ENCODE assay signal across 23 mouse cellular contexts in the genomic region with DNA sequence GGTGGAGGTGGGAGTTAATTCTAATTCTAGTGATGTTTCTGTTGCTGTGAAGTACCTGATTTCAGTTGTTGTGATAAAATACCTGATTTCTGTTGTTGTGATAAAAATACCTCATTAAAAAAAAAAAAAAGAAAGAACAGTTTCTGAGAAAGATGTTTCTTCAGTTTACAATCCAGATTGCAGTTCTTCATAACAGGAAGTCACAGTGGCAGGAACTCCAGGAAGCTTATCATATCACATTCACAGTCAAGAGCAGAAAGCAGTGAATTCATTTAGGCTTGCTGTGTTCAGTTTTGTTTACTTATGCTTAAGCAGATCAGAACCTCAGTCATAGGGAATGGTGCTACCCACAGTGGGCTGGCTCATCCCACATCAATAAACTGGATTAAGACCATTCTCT. TPM values are rescaled to one million over a fixed set of nuclear protein-coding genes. Genes with fewer than 3 reads are reported as not detected.
A peak's percentile ranks its signal among the peaks of the same experiment; 100 is the strongest.
DNase-seq lines count a peak whose midpoint lies in the region; TF ChIP-seq lines count a peak whose summit lies in the region.
"Had no signal": no experiment of that assay in that cellular context is flagged by ENCODE, and none has a peak within 500 bp of the region (broad histone marks: within the 10 kb centered on the region; RNA-seq: fewer than 3 reads in every experiment).

No protein-coding gene starts in this region.

- H3K4me1 ChIP-seq in MEL (ENCODE audit: control insufficient read depth in 1 of 2, insufficient read depth in 2 of 2, low read length in 2 of 2) = peaks cover 3 to 4% of the 10 kb centered on the region in 2 experiments; a peak in 2 of 4 replicates
- H3K4me1 ChIP-seq: embryonic facial prominence, embryonic 10.5 days; embryonic facial prominence, embryonic 12.5 days; forebrain, embryonic 13.5 days; forebrain, embryonic 15.5 days had no signal

- no peak overlapping the region for H3K9ac ChIP-seq in MEL (ENCODE audit: control insufficient read depth, low read depth, low read length, poor library complexity, severe bottlenecking)
- H3K9ac ChIP-seq: embryonic facial prominence, embryonic 12.5 days; forebrain, embryonic 13.5 days; forebrain, embryonic 15.5 days; forebrain, postnatal 0 days had no signal

- TF ChIP-seq RAD21 in MEL (IDR thresholded peaks at IDR 0.05; ENCODE audit: low read depth, low read length) = no peak

- no peak overlapping the region for H3K27ac ChIP-seq in MEL (ENCODE audit: control insufficient read depth, low read depth, low read length)
- H3K27ac ChIP-seq: embryonic facial prominence, embryonic 10.5 days; embryonic facial prominence, embryonic 12.5 days; forebrain, embryonic 13.5 days; forebrain, embryonic 15.5 days had no signal

- no peaks in the 10 kb centered on the region for H3K27me3 ChIP-seq in MEL (ENCODE audit: control insufficient read depth in 1 of 2, insufficient read depth in 2 of 2, low read length in 2 of 2)
- H3K27me3 ChIP-seq: CH12.LX; embryonic facial prominence, embryonic 12.5 days; forebrain, embryonic 13.5 days; forebrain, embryonic 15.5 days had no signal

- H3K36me3 ChIP-seq in MEL (ENCODE audit: control insufficient read depth in 1 of 2, insufficient read depth in 2 of 2, low read length in 2 of 2) = peaks cover 4 to 12% of the 10 kb centered on the region in 2 experiments
- H3K36me3 ChIP-seq: embryonic facial prominence, embryonic 10.5 days had no signal

- TF ChIP-seq POLR2A in MEL (IDR thresholded peaks at IDR 0.05; ENCODE audit: control insufficient read depth in 1 of 2, insufficient read depth in 1 of 2, low read depth in 1 of 2, low read length in 2 of 2, poor library complexity in 1 of 2) = no peak

- H3K79me2 ChIP-seq in MEL (ENCODE audit: control insufficient read depth, insufficient read depth, low read length, poor library complexity) = no peaks in the 10 kb centered on the region

- no peaks in the 10 kb centered on the region for H3K9me3 ChIP-seq in MEL (replicated peaks; ENCODE audit: insufficient read depth, low read length)
- H3K9me3 ChIP-seq: embryonic facial prominence, embryonic 10.5 days; embryonic facial prominence, embryonic 12.5 days; forebrain, embryonic 13.5 days; forebrain, embryonic 15.5 days; G1E had no signal

- TF ChIP-seq CTCF in MEL (IDR thresholded peaks at IDR 0.05 in 2 of 3, conservative IDR thresholded peaks at IDR 0.05 in 1 of 3; ENCODE audit: control insufficient read depth in 1 of 3, insufficient read depth in 1 of 3, low read depth in 2 of 3, low read length in 3 of 3, poor library complexity in 1 of 3, severe bottlenecking in 1 of 3) = no peak

- peak; percentile 36 to 60; a peak in 3 of 4 replicates for TF ChIP-seq EP300 in MEL (IDR thresholded peaks at IDR 0.05; ENCODE audit: low read depth in 1 of 2, low read length in 2 of 2)

- peak; percentile 40 for DNase-seq in CD4-positive, CD25-positive, alpha-beta regulatory T cell, adult 2 months (ENCODE audit: low read depth, low spot score)
- peak; percentile 48 for DNase-seq in MEL (ENCODE audit: low read depth, low spot score)
- DNase-seq in induced T-regulatory cell, adult 2 months (ENCODE audit: low read depth) = peak; percentile 18
- no peak for DNase-seq in right cerebral cortex, postnatal 25 days
- DNase-seq in cerebellum, adult 11 months = no peak
- DNase-seq in urinary bladder, postnatal 4 days (ENCODE audit: low spot score in 2 of 2) = no peak
- no peak for DNase-seq in frontal cortex, postnatal 36 days (ENCODE audit: low spot score in 2 of 2)
- DNase-seq: adrenal gland, adult 8-10 months; adrenal gland, postnatal 14 days; adrenal gland, postnatal 36 days; B cell, adult 2 months; cerebellum, adult 11-12 months; cerebellum, adult 2 months; cerebellum, adult 9-10 months; cerebellum, postnatal 10 days; cerebellum, postnatal 25 days; forebrain, postnatal 0 days had no signal

- H3K4me3 ChIP-seq in MEL (ENCODE audit: control insufficient read depth in 1 of 2, insufficient read depth in 1 of 2, low read depth in 2 of 2, low read length in 2 of 2) = no peak overlapping the region
- H3K4me3 ChIP-seq: embryonic facial prominence, embryonic 10.5 days; embryonic facial prominence, embryonic 12.5 days; forebrain, embryonic 13.5 days; forebrain, embryonic 15.5 days had no signal

TF ChIP-seq in MEL, 35 proteins besides CTCF, POLR2A, EP300 and RAD21:
- no peak for TF ChIP-seq HCFC1 (IDR thresholded peaks at IDR 0.05; ENCODE audit: low read depth, low read length)
- no peak for TF ChIP-seq CHD2 (IDR thresholded peaks at IDR 0.05; ENCODE audit: low read length)
- TF ChIP-seq RCOR1 (IDR thresholded peaks at IDR 0.05; ENCODE audit: low read depth, low read length) = peak; percentile 86
- TF ChIP-seq ZNF384 (IDR thresholded peaks at IDR 0.05; ENCODE audit: low read depth, low read length) = peak; percentile 67
- no peak for TF ChIP-seq SMC3 (IDR thresholded peaks at IDR 0.05; ENCODE audit: low read depth, low read length)
- TF ChIP-seq GATA1 (IDR thresholded peaks at IDR 0.05; ENCODE audit: low read depth, low read length) = peak; percentile 47; the same call in 1 of the 2 replicates
- TF ChIP-seq TCF12 (IDR thresholded peaks at IDR 0.05; ENCODE audit: low read depth, low read length) = 0 out of 2 replicates have a peak, but pooled peaks have one; percentile 4
- TF ChIP-seq SIN3A (IDR thresholded peaks at IDR 0.05; ENCODE audit: low read length) = peak; percentile 39; the same call in 1 of the 2 replicates
- no peak for TF ChIP-seq MYC (IDR thresholded peaks at IDR 0.05; ENCODE audit: low read depth, low read length)

RNA-seq across cellular contexts. Expression of gene Sgo1, which starts 57.8 kb away (rescaled TPM):
- total RNA-seq in MEL (2012; rRNA removed) = 12.6 and 19.4 TPM in 2 replicates
- polyA plus RNA-seq in MEL (2012; ENCODE audit: insufficient read depth in 1 of 2, insufficient read length in 2 of 2, low read depth in 1 of 2, low replicate concordance in 2 of 2, missing spikeins in 1 of 2) = 10 to 100 TPM in 1 of 2 experiments, not detected in 1; 21.4 TPM

Comparison
In these comparisons a context has a peak if more than half of its experiments do, and no peak if none do; other contexts are left out.
1. DNase-seq: peak in CD4-positive, CD25-positive, alpha-beta regulatory T cell, adult 2 months (single experiment), MEL (single experiment) and induced T-regulatory cell, adult 2 months (single experiment); none in right cerebral cortex, postnatal 25 days (single experiment), cerebellum, adult 11 months (single experiment), urinary bladder, postnatal 4 days (0 of 2) and frontal cortex, postnatal 36 days (0 of 2).